Mouse (Mus musculus): ENCODE measurements around the gene Dbh.

- TF ChIP-seq CTCF (IDR thresholded peaks at IDR 0.05) (no peak), EP300 (IDR thresholded peaks at IDR 0.05) (no peak)
Measured at GRCm38 (mm10) chr2:27122578-27122977, 42.5 kb upstream of the Dbh start.
